Mouse (Mus musculus) thymus, postnatal 4 days (tissue): Measurements from ENCODE around the gene Olfr809.

Source experiments
- DNase-seq: peaks from one replicate; pipeline ENCODE4 v3.0.0; 2021

Gene Olfr809

DNA sequence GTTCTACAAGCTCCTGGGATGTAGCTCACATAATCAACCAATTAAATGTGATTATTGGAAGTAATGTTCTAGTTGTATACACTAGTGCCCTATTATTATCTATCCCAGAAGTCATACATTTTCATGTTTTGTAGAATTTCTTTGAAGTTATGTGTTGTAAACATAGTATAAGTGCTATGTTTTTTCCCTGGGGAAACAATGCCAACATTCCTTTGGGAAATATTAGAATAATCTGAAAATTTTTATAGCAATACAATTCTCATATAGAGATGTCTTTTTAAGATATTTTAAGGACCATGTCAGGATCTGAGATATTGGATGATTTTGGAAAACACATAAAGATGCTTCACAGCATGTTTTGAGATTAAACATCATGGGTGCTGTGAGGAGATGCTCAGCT is at the start of gene Olfr809:
Olfr809 (plus strand) TSS at position 301 of the 400 bp plus-strand sequence.
- DNase-seq, result no peak

GRCm38 (mm10) chr10:129729275-129729674 is 45.2 kb upstream of the Olfr809 start, which contains the start of gene Olfr805:
TSS of gene Olfr805 (minus strand) at chr10:129729375.
- DNase-seq, result no peak

- no peak for DNase-seq
Observed at GRCm38 (mm10) chr10:129741821-129742220, 32.6 kb upstream of the Olfr809 start, which contains the start of gene Olfr806. TSS of gene Olfr806 (minus strand) at chr10:129741921.

DNA sequence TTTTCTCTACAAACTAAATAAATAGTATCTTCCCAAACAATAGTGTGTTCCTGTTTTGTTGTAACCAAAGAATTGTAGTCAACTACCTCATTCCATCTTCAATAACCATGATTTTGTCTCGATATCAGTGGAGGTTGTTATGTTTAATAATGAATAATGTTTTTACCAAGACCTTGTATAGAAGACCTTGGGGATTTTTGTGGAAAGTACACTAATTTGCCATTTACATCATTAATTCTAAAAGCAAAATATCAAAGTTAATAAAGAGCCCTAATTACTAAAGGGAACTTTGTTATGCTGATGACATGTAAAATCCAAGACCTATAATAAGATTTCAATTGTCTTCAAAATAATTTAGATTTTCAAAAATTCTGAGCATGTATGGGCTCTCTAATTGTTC is 16.7 kb upstream of the Olfr809 start, which contains the start of gene Olfr807:
Olfr807 (minus strand) TSS at position 101 of the 400 bp plus-strand sequence.
- DNase-seq, result no peak

- no peak for DNase-seq
Observed at GRCm38 (mm10) chr10:129765182-129765581, 9.3 kb upstream of the Olfr809 start, which contains the start of gene Olfr808. TSS of gene Olfr808 (plus strand) at chr10:129765482.

- no peak for DNase-seq
Observed at GRCm38 (mm10) chr10:129778123-129778522, 3.7 kb downstream of the Olfr809 start.

GRCm38 (mm10) chr10:129794817-129795216 is 20.4 kb downstream of the Olfr809 start, which contains the start of gene Olfr810:
TSS of gene Olfr810 (minus strand) at chr10:129794917.
- no peak for DNase-seq

GRCm38 (mm10) chr10:129804296-129804695 is 29.9 kb downstream of the Olfr809 start, which contains the start of gene Olfr811:
TSS of gene Olfr811 (minus strand) at chr10:129804396.
- no peak for DNase-seq
